Mouse (Mus musculus) kidney, adult 2 months (tissue): ENCODE data around the gene Senp1. TPM values are rescaled to one million over a fixed set of nuclear protein-coding genes. Genes with fewer than 3 reads are reported as not detected.

Source experiments
- DNase-seq: peaks from one replicate; pipeline ENCODE4 v3.0.0; 2021
- H3K27ac ChIP-seq: fragments of 200-500 bp; 2 replicates; pipeline ENCODE4 v1.5.1; 2012; ENCODE audit warnings: low read depth, low read length, control low read depth, inconsistent platforms; ENCODE audit not compliant: insufficient read depth
- H3K27me3 ChIP-seq: fragments of 200-500 bp; replicated peaks from 2 replicates; pipeline ENCODE4 v1.6.1; 2012; ENCODE audit warnings: mild to moderate bottlenecking, moderate library complexity, low read length, inconsistent platforms; ENCODE audit not compliant: control insufficient read depth, insufficient read depth
- H3K36me3 ChIP-seq: fragments of 200-500 bp; 2 replicates; pipeline ENCODE4 v1.6.1; 2012; ENCODE audit warnings: mild to moderate bottlenecking, moderate library complexity, low read length, inconsistent platforms; ENCODE audit not compliant: control insufficient read depth, insufficient read depth
- H3K4me1 ChIP-seq: fragments of 200-500 bp; 2 replicates; pipeline ENCODE4 v1.6.1; 2011; ENCODE audit warnings: low read length; ENCODE audit not compliant: control insufficient read depth, insufficient read depth
- H3K4me3 ChIP-seq: fragments of 200-500 bp; 2 replicates; pipeline ENCODE4 v1.5.1; 2011; ENCODE audit warnings: mild to moderate bottlenecking, low read depth, low read length, control low read depth; ENCODE audit not compliant: insufficient read depth
- CTCF ChIP-seq: fragments of 200-500 bp; conservative IDR thresholded peaks from 2 replicates; pipeline ENCODE4 v1.5.1; 2011; ENCODE audit warnings: low read depth, mild to moderate bottlenecking, control low read depth, low read length, moderate library complexity, mixed read lengths; ENCODE audit not compliant: insufficient read depth, insufficient read length
- POLR2A ChIP-seq: fragments of 200-500 bp; IDR thresholded peaks from one replicate; pipeline ENCODE4 v1.6.1; 2011; ENCODE audit warnings: low read depth, low read length, control low read depth
- WGBS: fragments of 180-500 bp; shearing (Covaris S2); methylation state at CpG from one replicate; pipeline ENCODE4 v1.1.7; 2018; 5-methylcytosine and 5-hydroxymethylcytosine counted together
- polyA plus RNA-seq: library from polyadenylated mRNA; depleted of rRNA; stranded (reverse); fragments of >200 nt; gene quantifications from 2 replicates; pipeline ENCODE4 v1.2.3, GENCODE M21; 2012

The Senp1 gene
- polyA plus RNA-seq, 1 experiment = 8.1 TPM

DNA sequence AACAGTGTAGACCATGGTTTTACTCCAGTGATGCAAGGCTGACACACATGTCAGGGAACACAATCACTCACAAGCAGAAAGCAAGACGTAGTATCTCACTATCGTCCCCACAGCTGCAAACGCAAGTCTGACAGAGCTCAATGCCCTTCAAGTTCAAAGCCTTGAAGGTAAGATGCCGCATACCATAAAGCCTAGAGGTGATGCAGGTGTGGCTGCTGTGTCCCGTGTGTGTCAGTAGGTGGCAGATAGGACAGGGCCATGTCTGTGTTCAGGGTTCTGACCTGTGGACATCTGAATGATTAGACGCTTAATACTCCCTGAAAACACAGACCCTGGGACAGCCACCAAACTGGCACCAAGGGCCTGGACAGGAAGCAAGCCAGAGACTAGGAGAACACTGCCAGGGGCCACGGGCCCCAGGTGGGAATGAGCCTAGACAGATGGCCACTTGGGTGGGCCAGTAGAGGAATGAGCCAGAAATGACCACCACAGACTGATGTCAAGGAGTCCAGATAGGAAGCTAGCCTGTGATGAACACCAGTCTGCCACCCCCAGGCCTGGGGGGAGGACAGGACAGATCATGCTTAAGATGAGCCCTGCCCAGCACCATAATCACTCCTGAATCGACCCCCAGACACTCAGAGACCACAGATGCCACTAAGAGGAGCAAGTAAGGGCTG lies 23.8 kb downstream of the Senp1 start:
- H3K27me3 ChIP-seq = no peaks in the 10 kb centered on the region
- WGBS = 86% methylated on average over 8 of the region's 8 CpGs
- TF ChIP-seq POLR2A = no peak
- 0 out of 2 replicates have a peak, but pooled peaks have one; percentile 17 for TF ChIP-seq CTCF
- no peaks in the 10 kb centered on the region for H3K4me1 ChIP-seq
- no peak for DNase-seq
- H3K36me3 ChIP-seq = no peaks in the 10 kb centered on the region; the same call in 1 of the 2 replicates
- H3K4me3 ChIP-seq = no peak overlapping the region
- no peak overlapping the region for H3K27ac ChIP-seq

DNA sequence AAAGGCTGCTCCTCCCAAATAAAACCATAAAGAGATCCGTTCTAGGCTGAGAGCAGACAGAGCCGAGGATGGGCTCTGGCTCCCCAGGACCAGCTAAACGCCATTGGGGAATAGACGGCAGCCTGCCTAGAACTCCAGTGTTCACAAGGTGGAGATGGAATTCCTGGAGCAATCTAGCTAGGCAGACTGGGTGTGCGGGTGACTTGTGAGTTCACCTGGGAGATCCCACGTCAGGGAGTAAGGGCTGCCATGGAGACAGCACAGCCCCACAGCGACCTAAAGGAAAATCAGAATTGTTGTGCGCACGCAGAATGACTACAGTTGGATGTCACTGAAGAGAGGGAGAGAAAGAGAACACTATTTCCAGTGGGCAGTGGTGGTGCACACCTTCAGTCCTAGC lies 25.0 kb downstream of the Senp1 start:
- Histone ChIP-seq H3K27ac (no peak overlapping the region), H3K4me3 (no peak overlapping the region), H3K36me3 (no peaks in the 10 kb centered on the region; the same call in 1 of the 2 replicates), H3K27me3 (no peaks in the 10 kb centered on the region), H3K4me1 (no peaks in the 10 kb centered on the region)
- no peak for TF ChIP-seq CTCF
- no peak for TF ChIP-seq POLR2A
- no peak for DNase-seq
- WGBS = 90% methylated on average over 9 of the region's 9 CpGs

DNA sequence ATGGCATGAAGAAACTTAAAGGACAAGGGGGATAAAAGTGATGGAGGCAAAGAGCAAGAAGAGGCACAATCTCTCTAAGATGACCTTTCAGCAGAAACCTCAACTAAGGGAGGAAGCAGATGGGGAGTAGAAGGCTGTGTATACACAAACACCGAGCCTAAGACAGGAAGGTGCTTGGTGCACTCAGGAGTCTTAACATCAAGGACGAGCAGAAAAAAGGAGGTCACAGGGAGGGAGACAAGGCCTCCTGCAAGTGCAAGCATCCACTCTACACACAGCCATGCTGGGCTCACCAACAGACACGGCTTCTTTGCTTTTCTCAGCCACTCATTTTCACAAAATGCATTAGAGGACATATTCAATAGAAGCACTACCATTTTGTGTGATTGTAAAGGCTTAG lies 26.1 kb downstream of the Senp1 start:
- no peak for TF ChIP-seq CTCF
- no peak for TF ChIP-seq POLR2A
- H3K36me3 ChIP-seq = peaks cover 1% of the 10 kb centered on the region; the same call in 1 of the 2 replicates
- 67% methylated on average over 3 of the region's 3 CpGs for WGBS
- no peak overlapping the region for H3K4me3 ChIP-seq
- no peak for DNase-seq
- H3K27me3 ChIP-seq = no peaks in the 10 kb centered on the region
- no peak overlapping the region for H3K27ac ChIP-seq
- H3K4me1 ChIP-seq = no peaks in the 10 kb centered on the region

DNA sequence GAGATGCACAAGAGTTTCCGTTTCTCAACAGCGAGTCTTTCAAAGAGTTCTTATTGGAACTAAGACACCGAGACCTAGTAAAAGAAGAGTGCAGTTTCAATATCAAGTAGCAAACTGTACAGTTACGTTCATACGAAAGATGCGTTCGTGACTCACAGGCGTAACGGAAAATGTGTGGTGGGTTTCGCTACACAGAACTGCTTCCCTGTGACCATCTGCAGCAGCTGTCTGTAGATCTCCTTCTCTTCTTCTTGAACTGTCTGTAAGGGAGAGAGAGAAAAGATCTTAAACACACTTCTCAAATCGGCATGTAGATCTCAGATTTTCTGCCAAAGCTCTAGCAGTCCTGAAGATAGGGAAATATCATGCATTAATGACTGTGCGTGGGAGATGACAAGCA lies 26.9 kb downstream of the Senp1 start:
- Histone ChIP-seq H3K4me3 (no peak overlapping the region), H3K27me3 (no peaks in the 10 kb centered on the region), H3K36me3 (peaks cover 3% of the 10 kb centered on the region; the same call in 1 of the 2 replicates), H3K4me1 (no peaks in the 10 kb centered on the region), H3K27ac (no peak overlapping the region)
- 91% methylated on average over 12 of the region's 12 CpGs for WGBS
- TF ChIP-seq CTCF (no peak), POLR2A (no peak)
- no peak for DNase-seq

DNA sequence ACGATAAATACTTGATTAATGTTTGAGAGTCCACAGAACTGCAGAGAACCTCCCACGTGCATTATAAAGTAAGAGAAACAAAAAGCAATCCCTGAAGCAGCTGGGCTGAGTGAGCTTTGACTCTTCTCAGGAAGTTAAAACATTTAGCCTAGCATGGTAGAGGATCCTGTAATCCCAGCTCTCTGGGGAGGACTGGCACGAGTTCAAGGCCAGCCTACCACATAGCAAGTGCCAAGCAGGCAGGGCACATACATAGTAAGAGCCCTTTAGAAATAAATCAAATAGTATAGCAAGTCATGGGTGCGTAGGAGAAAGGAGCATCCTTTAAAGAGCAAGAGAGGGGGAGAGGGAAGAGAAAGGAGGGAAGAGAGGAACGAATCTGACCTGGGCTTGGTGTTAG lies 27.7 kb downstream of the Senp1 start:
- WGBS = 80% methylated on average over 5 of the region's 5 CpGs
- H3K4me3 ChIP-seq = no peak overlapping the region
- no peak for DNase-seq
- peaks cover 3% of the 10 kb centered on the region; the same call in 1 of the 2 replicates for H3K36me3 ChIP-seq
- no peaks in the 10 kb centered on the region for H3K27me3 ChIP-seq
- no peak overlapping the region for H3K27ac ChIP-seq
- no peaks in the 10 kb centered on the region for H3K4me1 ChIP-seq
- TF ChIP-seq CTCF = no peak
- TF ChIP-seq POLR2A = no peak

DNA sequence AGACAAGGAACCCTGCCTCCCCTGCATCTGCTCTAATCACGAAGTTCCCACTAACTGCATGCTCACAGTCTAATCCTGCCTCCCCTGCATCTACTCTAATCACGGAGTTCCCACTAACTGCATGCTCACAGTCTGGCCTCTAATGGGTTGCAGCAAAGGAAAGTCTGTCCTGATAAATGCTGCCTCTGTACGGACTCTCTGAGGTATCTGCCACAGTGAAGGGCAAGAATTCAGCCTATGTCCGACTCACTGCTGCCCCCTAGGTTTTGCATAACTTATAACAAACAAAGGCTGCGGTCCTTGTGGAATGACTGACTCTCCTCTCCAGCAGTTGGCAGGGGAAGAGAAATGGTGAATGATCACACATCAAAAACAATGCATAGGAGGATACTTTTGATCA lies 38.3 kb downstream of the Senp1 start:
- peak; percentile 33 for DNase-seq
- Histone ChIP-seq H3K27me3 (no peaks in the 10 kb centered on the region), H3K27ac (no peak overlapping the region), H3K4me3 (no peak overlapping the region), H3K36me3 (peaks cover 2% of the 10 kb centered on the region), H3K4me1 (no peaks in the 10 kb centered on the region)
- peak; percentile 58 for TF ChIP-seq CTCF
- TF ChIP-seq POLR2A = no peak
- WGBS = 42% methylated on average over 5 of the region's 5 CpGs

DNA sequence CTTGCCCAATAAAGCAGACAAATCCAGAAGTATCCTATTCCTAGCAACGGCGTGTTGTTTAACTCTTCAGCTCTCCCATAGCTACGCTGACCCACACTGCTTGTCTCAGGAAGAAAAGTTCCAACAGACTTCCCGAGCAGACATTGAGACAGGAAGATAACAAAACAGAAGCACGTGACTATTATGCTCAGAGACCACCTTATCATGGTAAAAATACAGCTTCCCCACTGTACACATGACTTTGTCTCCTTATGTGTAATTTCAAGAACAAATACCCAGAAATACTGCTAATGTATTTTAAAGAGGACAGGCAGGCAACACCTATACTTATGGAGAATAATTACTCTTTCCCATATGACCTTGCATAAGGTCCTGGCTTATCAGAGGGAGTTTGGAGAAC lies 41.9 kb downstream of the Senp1 start:
- Histone ChIP-seq H3K27ac (no peak overlapping the region), H3K36me3 (peaks cover 2% of the 10 kb centered on the region), H3K4me1 (no peaks in the 10 kb centered on the region), H3K4me3 (no peak overlapping the region), H3K27me3 (no peaks in the 10 kb centered on the region)
- WGBS = 84% methylated on average over 5 of the region's 5 CpGs
- TF ChIP-seq CTCF (no peak), POLR2A (no peak)
- DNase-seq = no peak
